Mouse (Mus musculus): ENCODE results near the gene Wdr19. TPM values are rescaled to one million over a fixed set of nuclear protein-coding genes. Genes with fewer than 3 reads are reported as not detected.
A peak's percentile ranks its signal among the peaks of the same experiment; 100 is the strongest.
"Not testable (repeated sequence)": the region's sequence is repeated elsewhere in the genome, so short reads cannot be mapped to it uniquely, and the experiment has no call there.

Wdr19 gene
- polyA plus RNA-seq, 1 experiment from 2014 or later: 13.3 TPM

DNA sequence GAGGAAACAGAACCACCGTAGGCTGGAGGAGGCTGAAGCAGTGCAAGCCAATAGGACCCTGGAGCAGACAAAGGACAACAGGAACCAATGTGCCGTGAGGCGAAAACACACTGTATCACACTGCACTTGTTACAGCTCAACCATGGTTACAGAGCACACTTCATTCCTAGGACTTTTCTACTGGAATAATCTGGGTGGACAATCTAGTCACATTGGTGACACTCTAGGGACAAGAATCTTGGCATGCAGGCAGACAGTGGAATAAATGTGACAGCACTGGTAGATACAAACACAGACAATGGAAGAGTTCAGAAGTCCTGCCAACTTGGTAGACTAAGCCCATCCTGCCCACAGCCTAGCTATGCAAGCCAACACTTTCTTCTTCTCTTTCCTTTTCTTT lies 81.7 kb downstream of the Wdr19 start:
- Histone ChIP-seq H3K4me2 (no peak overlapping the region), H3K27ac (replicated peaks) (no peak overlapping the region), H3K9ac (no peak overlapping the region), H3K27me3 (no peaks in the 10 kb centered on the region), H3K4me1 (replicated peaks) (0 out of 2 replicates have a peak, but pooled peaks cover 5% of the 10 kb centered on the region), H3K36me3 (peaks cover 11% of the 10 kb centered on the region), H3K9me3 (no peaks in the 10 kb centered on the region), H3K4me3 (no peak overlapping the region)
- no peak for ATAC-seq (ENCODE audit: low FRiP score, low read depth)
- WGBS: 91% methylated on average over 3 of the region's 3 CpGs

DNA sequence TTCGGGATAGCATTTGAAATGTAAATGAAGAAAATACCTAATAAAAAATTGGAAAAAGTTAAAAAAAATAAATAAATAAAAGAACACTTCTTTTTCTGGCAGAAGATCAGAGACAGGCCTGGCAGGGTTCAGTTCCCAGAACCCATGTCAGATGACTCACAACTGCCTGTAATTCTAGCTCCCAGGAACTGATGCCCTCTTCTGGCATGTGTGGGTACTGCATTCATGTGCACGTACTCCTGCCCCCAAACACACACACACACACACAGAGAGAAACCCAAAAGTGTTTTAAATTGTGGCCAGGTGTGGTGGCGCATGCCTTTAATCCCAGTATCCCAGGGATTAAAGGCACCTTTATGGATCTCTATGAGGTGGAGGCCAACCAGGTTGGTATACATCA lies 84.7 kb downstream of the Wdr19 start:
- Histone ChIP-seq H3K4me2 (no peak overlapping the region), H3K27ac (replicated peaks) (no peak overlapping the region), H3K9me3 (no peaks in the 10 kb centered on the region), H3K27me3 (no peaks in the 10 kb centered on the region), H3K36me3 (peaks cover 17% of the 10 kb centered on the region), H3K4me3 (no peak overlapping the region), H3K4me1 (replicated peaks) (0 out of 2 replicates have a peak, but pooled peaks cover under 1% of the 10 kb centered on the region), H3K9ac (no peak overlapping the region)
- ATAC-seq (ENCODE audit: low FRiP score, low read depth): no peak
- WGBS: 96% methylated on average over 3 of the region's 3 CpGs

DNA sequence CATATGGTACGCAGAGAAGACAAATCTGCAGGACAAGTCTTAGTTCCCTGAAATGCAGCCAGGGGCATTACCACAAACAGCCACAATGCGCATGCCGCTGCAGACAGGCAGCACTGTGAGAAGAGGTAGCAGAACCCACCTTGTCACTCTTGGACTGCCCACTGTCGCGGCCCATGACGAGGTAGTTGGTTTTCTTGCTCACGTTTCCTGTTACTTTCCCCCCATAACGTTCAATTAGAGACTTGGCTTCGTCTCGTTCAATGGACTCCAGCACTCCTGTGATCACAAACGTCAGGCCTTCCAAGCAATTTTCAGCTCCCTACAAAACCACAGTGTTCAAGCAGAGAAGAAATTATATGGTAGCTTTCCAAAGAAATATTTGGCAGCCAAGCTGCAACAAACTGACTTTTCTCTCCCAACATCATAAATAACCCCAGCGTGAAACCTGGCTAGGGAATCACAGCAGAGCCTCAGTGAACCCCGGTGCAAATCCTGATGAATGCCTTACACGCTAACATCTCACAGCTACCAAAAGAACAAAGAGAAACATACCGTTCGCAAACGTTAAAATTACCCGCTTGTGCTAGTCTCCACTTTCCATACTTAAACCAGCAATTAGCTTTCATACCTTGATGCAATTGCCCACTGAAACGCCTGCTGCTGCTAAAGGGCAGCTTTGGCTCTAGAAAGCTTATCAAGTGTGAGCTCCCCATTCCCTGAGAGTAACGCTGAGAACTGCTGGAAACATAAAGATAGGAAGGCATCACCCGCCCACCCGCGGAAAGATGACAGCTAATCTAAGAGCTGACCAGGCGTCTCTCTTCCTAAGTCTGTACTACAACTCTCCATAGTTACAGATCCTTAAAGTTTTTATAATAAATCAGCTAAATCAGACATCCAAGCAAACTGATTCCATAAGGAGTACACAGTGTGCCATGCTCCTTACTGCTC lies 88.5 kb downstream of the Wdr19 start:
- H3K27ac ChIP-seq (replicated peaks): no peak overlapping the region
- H3K9me3 ChIP-seq: no peaks in the 10 kb centered on the region
- H3K4me1 ChIP-seq (replicated peaks): no peaks in the 10 kb centered on the region
- no peak overlapping the region for H3K4me2 ChIP-seq
- no peak overlapping the region for H3K4me3 ChIP-seq
- no peak overlapping the region for H3K9ac ChIP-seq
- no peak for ATAC-seq (ENCODE audit: low FRiP score, low read depth)
- H3K36me3 ChIP-seq: peaks cover 25% of the 10 kb centered on the region
- H3K27me3 ChIP-seq: no peaks in the 10 kb centered on the region
- WGBS: 87% methylated on average over 24 of the region's 24 CpGs

DNA sequence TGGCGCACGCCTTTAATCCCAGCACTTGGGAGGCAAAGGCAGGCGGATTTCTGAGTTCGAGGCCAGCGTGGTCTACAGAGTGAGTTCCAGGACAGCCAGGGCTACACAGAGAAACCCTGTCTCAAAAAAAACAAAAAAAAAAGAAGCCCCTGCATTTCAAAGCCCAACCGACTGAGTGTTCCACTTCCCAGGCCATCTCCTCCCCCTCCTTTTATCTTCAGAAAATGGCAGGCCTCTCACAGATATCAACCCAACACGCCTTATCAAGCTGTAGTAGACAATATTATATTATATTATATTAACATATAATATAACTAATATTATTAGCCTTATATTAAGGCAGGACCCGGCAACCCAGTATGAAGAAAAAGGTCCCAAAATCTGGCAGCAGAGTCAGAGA lies 89.5 kb downstream of the Wdr19 start:
- not testable (repeated sequence) for H3K4me2 ChIP-seq; H3K27me3 ChIP-seq; H3K4me1 ChIP-seq (replicated peaks); H3K9ac ChIP-seq; H3K9me3 ChIP-seq; ATAC-seq (ENCODE audit: low FRiP score, low read depth); H3K27ac ChIP-seq (replicated peaks); H3K4me3 ChIP-seq
- 90% methylated on average over 8 of the region's 8 CpGs for WGBS
- peaks cover 25% of the 10 kb centered on the region for H3K36me3 ChIP-seq

DNA sequence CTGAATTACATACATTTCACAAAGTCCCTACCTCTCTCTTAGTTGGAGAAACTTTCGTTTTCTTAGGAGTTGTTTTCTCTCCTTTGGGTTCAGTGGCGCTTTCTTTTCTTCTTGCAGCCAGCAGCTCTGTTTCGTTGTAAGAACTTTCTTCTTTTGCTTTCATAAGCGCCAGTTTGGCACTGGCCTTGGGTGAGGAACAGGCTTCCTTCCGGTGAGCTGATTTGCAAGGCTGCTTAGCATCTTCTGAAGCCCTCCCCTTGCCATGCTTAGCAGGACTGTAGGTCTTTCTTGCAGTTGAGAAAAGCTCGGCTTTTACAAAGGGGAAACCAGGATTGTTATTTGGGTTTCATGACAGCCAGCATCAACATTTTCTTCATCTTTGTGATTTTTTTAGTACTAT lies 94.1 kb downstream of the Wdr19 start:
- H3K36me3 ChIP-seq: peaks cover 17% of the 10 kb centered on the region
- H3K4me2 ChIP-seq: no peak overlapping the region
- no peaks in the 10 kb centered on the region for H3K9me3 ChIP-seq
- no peak overlapping the region for H3K27ac ChIP-seq (replicated peaks)
- no peaks in the 10 kb centered on the region for H3K27me3 ChIP-seq
- WGBS: 94% methylated on average over 6 of the region's 6 CpGs
- H3K4me1 ChIP-seq (replicated peaks): no peaks in the 10 kb centered on the region
- H3K4me3 ChIP-seq: no peak overlapping the region
- no peak overlapping the region for H3K9ac ChIP-seq
- ATAC-seq (ENCODE audit: low FRiP score, low read depth): no peak

DNA sequence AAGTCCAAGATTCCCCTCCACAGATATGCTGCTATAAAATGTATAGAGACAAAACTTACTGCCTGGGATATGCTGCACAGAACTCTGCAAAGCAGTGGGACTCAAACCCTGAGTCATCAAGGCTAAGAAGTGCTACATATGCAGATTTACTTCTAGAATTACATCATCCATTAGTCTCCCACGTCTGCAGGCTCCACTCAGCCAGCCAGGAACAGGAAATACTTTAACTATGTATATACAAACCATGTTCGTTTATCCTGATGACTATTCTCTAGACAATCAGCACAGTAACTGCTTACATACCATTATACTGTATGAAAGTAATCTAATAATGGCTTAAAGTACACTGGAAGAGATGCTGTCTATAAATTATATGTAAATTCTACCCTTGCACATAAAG lies 94.8 kb downstream of the Wdr19 start:
- Histone ChIP-seq H3K4me3 (no peak overlapping the region), H3K27me3 (no peaks in the 10 kb centered on the region), H3K4me1 (replicated peaks) (no peaks in the 10 kb centered on the region), H3K9me3 (no peaks in the 10 kb centered on the region), H3K4me2 (no peak overlapping the region), H3K36me3 (peaks cover 16% of the 10 kb centered on the region), H3K9ac (no peak overlapping the region), H3K27ac (replicated peaks) (no peak overlapping the region)
- ATAC-seq (ENCODE audit: low FRiP score, low read depth): no peak
- WGBS: 70% methylated on average over 2 of the region's 2 CpGs

DNA sequence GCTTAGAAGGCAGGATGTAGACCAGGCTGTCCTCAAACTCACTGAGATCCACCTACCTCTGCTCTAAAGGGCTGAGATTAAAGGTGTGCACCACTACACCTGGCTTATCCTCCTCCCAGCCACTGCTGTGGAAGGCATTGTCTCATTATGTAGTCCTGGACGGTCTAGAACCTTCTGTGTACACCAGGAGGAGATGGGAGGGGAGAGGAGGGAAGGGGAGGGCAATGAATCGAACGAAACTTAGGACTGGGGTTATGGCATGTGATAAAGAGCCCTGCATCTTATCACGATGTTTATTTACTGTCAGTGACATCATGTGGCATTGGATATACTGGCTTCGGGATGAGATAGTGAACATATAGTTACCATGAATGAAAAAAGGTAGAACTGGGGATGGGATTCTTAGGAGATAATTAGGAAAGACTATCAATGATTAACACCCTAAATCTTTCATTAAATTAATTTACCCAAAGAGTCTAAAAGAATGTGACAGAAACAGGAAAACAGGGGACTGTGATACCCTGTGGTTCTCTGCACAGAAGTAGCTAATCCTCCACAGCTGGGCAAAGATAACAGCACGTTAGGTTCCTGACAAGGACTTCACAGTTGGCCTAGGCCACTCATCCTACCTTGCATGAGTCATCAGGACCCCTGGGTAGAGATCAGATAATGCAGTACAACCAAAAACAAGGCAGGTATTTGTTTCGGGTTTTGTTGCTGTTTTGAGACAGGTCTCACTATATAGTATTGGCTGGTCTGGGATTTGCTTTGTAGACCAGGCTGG lies 98.9 kb downstream of the Wdr19 start:
- H3K4me3 ChIP-seq: no peak overlapping the region
- no peak for ATAC-seq (ENCODE audit: low FRiP score, low read depth)
- peaks cover 8% of the 10 kb centered on the region for H3K36me3 ChIP-seq
- no peak overlapping the region for H3K9ac ChIP-seq
- no peak overlapping the region for H3K27ac ChIP-seq (replicated peaks)
- no peak overlapping the region for H3K4me2 ChIP-seq
- no peaks in the 10 kb centered on the region for H3K9me3 ChIP-seq
- H3K4me1 ChIP-seq (replicated peaks): no peaks in the 10 kb centered on the region
- 92% methylated on average over 7 of the region's 7 CpGs for WGBS
- no peaks in the 10 kb centered on the region for H3K27me3 ChIP-seq

DNA sequence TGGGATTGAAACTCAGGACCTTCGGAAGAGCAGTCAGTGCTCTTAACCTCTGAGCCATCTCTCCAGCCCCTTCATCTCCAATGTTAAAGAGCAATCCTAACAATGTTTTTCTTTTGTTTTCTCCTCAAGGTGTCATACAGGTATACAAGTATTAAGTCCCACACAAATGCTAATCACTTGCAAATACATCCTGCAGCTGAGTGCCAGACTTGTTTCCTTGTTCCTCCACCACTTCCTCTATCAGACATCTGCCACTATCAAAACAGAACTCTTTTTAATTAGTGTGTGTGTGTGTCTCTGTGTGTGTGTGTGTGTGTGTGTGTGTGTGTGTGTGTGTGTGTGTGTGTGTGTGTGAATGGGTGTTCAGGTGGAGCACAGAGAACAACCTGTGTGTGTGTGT lies 100.1 kb downstream of the Wdr19 start:
- not testable (repeated sequence) for H3K9ac ChIP-seq; H3K4me2 ChIP-seq; H3K9me3 ChIP-seq; H3K4me3 ChIP-seq; H3K4me1 ChIP-seq (replicated peaks); H3K27me3 ChIP-seq; ATAC-seq (ENCODE audit: low FRiP score, low read depth); H3K27ac ChIP-seq (replicated peaks); H3K36me3 ChIP-seq
- WGBS: 92% methylated on average over 1 of the region's 1 CpGs

DNA sequence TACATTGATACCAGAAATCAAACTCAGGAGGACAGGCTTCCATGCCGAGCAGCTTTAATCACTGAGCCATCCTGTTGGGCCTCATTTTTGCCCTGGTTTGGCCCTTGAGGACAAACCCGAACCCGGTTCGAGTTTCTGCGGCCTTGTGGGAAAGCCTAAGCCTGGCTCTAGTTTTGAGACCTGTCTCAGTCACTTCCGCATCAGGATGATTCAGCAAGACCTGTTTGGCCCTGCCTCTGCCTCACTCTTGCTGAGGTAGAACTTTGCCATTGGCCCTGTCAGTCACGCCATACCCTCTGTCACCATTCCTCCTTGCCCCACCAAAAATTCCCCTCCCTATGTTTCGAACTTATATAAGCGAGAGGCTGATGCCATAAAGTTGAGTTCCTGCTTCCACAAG lies 100.6 kb downstream of the Wdr19 start:
- ATAC-seq (ENCODE audit: low FRiP score, low read depth): no peak
- 98% methylated on average over 9 of the region's 9 CpGs for WGBS
- Histone ChIP-seq H3K4me2 (no peak overlapping the region), H3K27me3 (no peaks in the 10 kb centered on the region), H3K4me3 (no peak overlapping the region), H3K9me3 (no peaks in the 10 kb centered on the region), H3K4me1 (replicated peaks) (no peaks in the 10 kb centered on the region), H3K9ac (no peak overlapping the region), H3K36me3 (peaks cover 8% of the 10 kb centered on the region), H3K27ac (replicated peaks) (no peak overlapping the region)

DNA sequence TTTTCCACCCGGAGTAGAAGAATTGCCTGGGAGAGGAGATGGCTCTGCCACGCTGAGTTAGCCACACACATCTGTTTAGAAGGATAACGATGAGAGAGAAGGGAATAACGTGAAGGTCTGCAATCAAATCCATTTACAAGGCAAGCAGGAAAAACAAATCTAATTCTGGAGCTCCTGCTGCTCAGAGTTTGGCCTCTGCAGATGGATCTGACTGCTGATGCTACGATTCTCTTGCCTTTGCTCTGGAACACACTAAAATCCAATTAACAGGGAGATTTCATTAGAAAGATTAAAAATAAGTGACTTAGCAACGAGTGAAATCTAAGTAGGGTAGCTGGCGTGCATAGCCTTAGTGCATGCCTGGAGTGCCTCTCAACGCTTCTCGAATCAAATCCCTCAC lies 106.0 kb downstream of the Wdr19 start:
- Histone ChIP-seq H3K9ac (no peak overlapping the region), H3K36me3 (0 out of 2 replicates have a peak, but pooled peaks cover 2% of the 10 kb centered on the region), H3K27ac (replicated peaks) (peak overlapping the region; percentile 20; the same call in 1 of the 2 replicates), H3K4me1 (replicated peaks) (no peaks in the 10 kb centered on the region), H3K4me2 (no peak overlapping the region), H3K27me3 (no peaks in the 10 kb centered on the region), H3K4me3 (no peak overlapping the region), H3K9me3 (no peaks in the 10 kb centered on the region)
- WGBS: 71% methylated on average over 9 of the region's 9 CpGs
- ATAC-seq (ENCODE audit: low FRiP score, low read depth): no peak

DNA sequence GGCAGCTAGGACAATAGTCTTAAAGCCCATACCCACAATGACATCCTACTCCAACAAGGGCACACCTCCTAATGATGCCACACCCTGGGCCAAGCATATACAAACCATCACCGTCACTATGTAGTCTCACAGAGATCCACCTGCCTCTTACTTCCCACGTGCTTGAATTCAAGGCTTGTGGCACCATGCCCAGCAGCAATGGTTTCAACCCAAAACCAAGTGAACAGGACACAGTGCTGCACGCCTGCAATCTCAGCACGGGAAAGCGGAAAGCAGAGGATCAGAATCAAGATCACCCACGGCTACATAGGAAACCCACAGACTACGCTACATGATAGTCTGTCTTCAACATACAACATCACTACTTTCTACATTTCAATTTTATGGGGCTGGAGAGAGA lies 108.7 kb downstream of the Wdr19 start:
- H3K27ac ChIP-seq (replicated peaks): no peak overlapping the region
- ATAC-seq (ENCODE audit: low FRiP score, low read depth): no peak
- no peaks in the 10 kb centered on the region for H3K4me1 ChIP-seq (replicated peaks)
- H3K9me3 ChIP-seq: no peaks in the 10 kb centered on the region
- H3K27me3 ChIP-seq: no peaks in the 10 kb centered on the region
- no peak overlapping the region for H3K9ac ChIP-seq
- H3K4me2 ChIP-seq: no peak overlapping the region
- peaks cover 14% of the 10 kb centered on the region for H3K36me3 ChIP-seq
- H3K4me3 ChIP-seq: no peak overlapping the region
- 97% methylated on average over 7 of the region's 7 CpGs for WGBS

DNA sequence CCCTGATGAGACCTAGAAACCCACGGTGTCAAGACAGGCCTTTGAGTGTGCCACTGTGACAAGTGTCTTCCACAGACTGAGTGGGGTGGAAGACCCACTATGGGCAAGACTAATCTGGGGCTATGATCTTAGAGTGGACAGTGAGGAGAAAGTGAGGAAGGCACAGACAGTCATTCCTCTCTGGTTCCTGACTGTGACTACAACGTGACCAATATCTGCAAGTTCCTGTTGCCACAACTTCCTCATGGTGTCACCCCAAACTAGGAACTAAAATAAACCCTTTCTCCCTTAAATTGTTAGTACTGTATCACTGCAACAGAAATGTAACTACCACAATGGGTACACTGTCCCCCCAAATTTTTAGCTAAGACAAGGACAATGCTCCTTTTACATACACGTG lies 109.4 kb downstream of the Wdr19 start:
- H3K9ac ChIP-seq: no peak overlapping the region
- no peak overlapping the region for H3K27ac ChIP-seq (replicated peaks)
- H3K36me3 ChIP-seq: peaks cover 14% of the 10 kb centered on the region
- H3K4me1 ChIP-seq (replicated peaks): no peaks in the 10 kb centered on the region
- H3K27me3 ChIP-seq: no peaks in the 10 kb centered on the region
- 96% methylated on average over 3 of the region's 3 CpGs for WGBS
- H3K4me2 ChIP-seq: no peak overlapping the region
- H3K9me3 ChIP-seq: no peaks in the 10 kb centered on the region
- no peak for ATAC-seq (ENCODE audit: low FRiP score, low read depth)
- H3K4me3 ChIP-seq: no peak overlapping the region

Data from hindbrain, embryonic 15.5 days (tissue).